Mouse (Mus musculus) adrenal gland, adult 8-10 months (tissue): ENCODE measurements around the gene Hnrnpa0. TPM values are rescaled to one million over a fixed set of nuclear protein-coding genes. Genes with fewer than 3 reads are reported as not detected.

ENCODE experiments used
- total RNA-seq, 4 experiments: library from RNA; stranded (reverse); gene quantifications; 2 replicates each; pipeline ENCODE4 v1.2.4; 2022

Gene Hnrnpa0
- total RNA-seq, 4 experiments from 2014 or later: 104 to 131 (median 119) TPM

Other genes starting within 250 kb of the Hnrnpa0 start
- gene Spock1, start 220.2 kb downstream of the Hnrnpa0 start, total RNA-seq: 10 to 100 TPM; 11.1 to 19.0 (median 13.4) TPM
- 1 to 10 TPM; 1.1 to 4.2 (median 3.2) TPM for gene Klhl3, start 15.0 kb downstream of the Hnrnpa0 start, total RNA-seq
- 10 to 100 TPM; 59.2 to 71.4 (median 63.6) TPM for gene Idnk, start 29.1 kb upstream of the Hnrnpa0 start, total RNA-seq
- gene Ubqln1, start 87.1 kb upstream of the Hnrnpa0 start, total RNA-seq: 100 to 1,000 TPM in 3 of 4 experiments, 10 to 100 TPM in 1; 97.7 to 135 (median 106) TPM
- gene Gkap1, start 147.1 kb upstream of the Hnrnpa0 start, total RNA-seq: 10 to 100 TPM; 44.8 to 74.5 (median 52.1) TPM
- gene Kif27, start 230.6 kb upstream of the Hnrnpa0 start, total RNA-seq: 1 to 10 TPM in 3 of 4 experiments, under 1 TPM in 1; 0.55 to 3.4 (median 2.0) TPM